Mouse (Mus musculus): ENCODE results near the gene Grik1. TPM values are rescaled to one million over a fixed set of nuclear protein-coding genes. Genes with fewer than 3 reads are reported as not detected.
A peak's percentile ranks its signal among the peaks of the same experiment; 100 is the strongest.

Grik1 gene
- polyA plus RNA-seq, 1 experiment, result 21.0 TPM

- TF ChIP-seq CTCF (IDR thresholded peaks at IDR 0.05; ENCODE audit: borderline replicate concordance, extremely low read depth, insufficient read depth, insufficient read length) (no peak), POLR2A (IDR thresholded peaks at IDR 0.05; ENCODE audit: borderline replicate concordance, extremely low read depth, insufficient read depth, insufficient read length, poor library complexity, severe bottlenecking) (no peak)
- peak; percentile 68 for DNase-seq (ENCODE audit: low read depth)
These were observed 438.5 kb downstream of the Grik1 start for GRCm38 (mm10) chr16:87851550-87851949.

- DNase-seq (ENCODE audit: low read depth), result no peak
- no peak for TF ChIP-seq CTCF (IDR thresholded peaks at IDR 0.05; ENCODE audit: borderline replicate concordance, extremely low read depth, insufficient read depth, insufficient read length)
- TF ChIP-seq POLR2A (IDR thresholded peaks at IDR 0.05; ENCODE audit: borderline replicate concordance, extremely low read depth, insufficient read depth, insufficient read length, poor library complexity, severe bottlenecking), result no peak
These were observed 441.3 kb downstream of the Grik1 start for GRCm38 (mm10) chr16:87848799-87849198.

Other genes with a start within 250 kb of the Grik1 start
- not detected in 2 replicates for gene Cldn17, start 216.7 kb upstream of the Grik1 start, polyA plus RNA-seq (2012; rRNA removed)

Data from brain, embryonic 14.5 days (tissue).